Mouse (Mus musculus) midbrain, embryonic 12.5 days (tissue): ENCODE measurements at regions not wholly inside any gene's neighbourhood (a gene's known extent, or its start where the extent isn't known, plus 50 kb on each side); places are given as distances from the start of the nearest gene placed in this dataset.

Experiments used
- ATAC-seq: fragments of 200-750 bp; cut with Nextera tagmentation; 2 replicates; pipeline ENCODE4 v1.8.0; 2017; ENCODE audit warnings: low read depth, moderate TSS enrichment, moderate library complexity; ENCODE audit not compliant: low FRiP score
- H3K27ac ChIP-seq: fragments of 300-500 bp; sonication (generic); replicated peaks from 2 replicates; pipeline ENCODE4 v1.5.1; 2016; ENCODE audit warnings: mild to moderate bottlenecking
- H3K27me3 ChIP-seq: fragments of 300-500 bp; sonication (generic); 2 replicates; pipeline ENCODE4 v1.6.1; 2016; ENCODE audit warnings: mild to moderate bottlenecking
- H3K36me3 ChIP-seq: fragments of 300-500 bp; sonication (generic); 2 replicates; pipeline ENCODE4 v1.6.1; 2016
- H3K4me1 ChIP-seq: fragments of 300-500 bp; sonication (generic); 2 replicates; pipeline ENCODE4 v1.6.1; 2016
- H3K4me2 ChIP-seq: fragments of 300-500 bp; sonication (generic); replicated peaks from 2 replicates; pipeline ENCODE4 v1.6.1; 2016; ENCODE audit warnings: mild to moderate bottlenecking, moderate library complexity
- H3K4me3 ChIP-seq: fragments of 300-500 bp; sonication (generic); 2 replicates; pipeline ENCODE4 v1.5.1; 2016; ENCODE audit warnings: mild to moderate bottlenecking
- H3K9ac ChIP-seq: fragments of 300-500 bp; sonication (generic); replicated peaks from 2 replicates; pipeline ENCODE4 v1.6.1; 2016; ENCODE audit warnings: mild to moderate bottlenecking, moderate library complexity
- H3K9me3 ChIP-seq: fragments of 300-500 bp; sonication (generic); 2 replicates; pipeline ENCODE4 v1.6.1; 2016; ENCODE audit warnings: mild to moderate bottlenecking
- WGBS: fragments of 180-500 bp; shearing (Covaris S2); methylation state at CpG from one replicate; pipeline ENCODE4 v1.1.7; 2016; 5-methylcytosine and 5-hydroxymethylcytosine counted together

GRCm38 (mm10) chr9:14215961-14216360 lies 58.9 kb upstream of the Sesn3 start:
- no peak overlapping the region for H3K4me3 ChIP-seq

GRCm38 (mm10) chr9:14222936-14223335 lies 51.9 kb upstream of the Sesn3 start:
- H3K9me3 ChIP-seq: no peaks in the 10 kb centered on the region

More at GRCm38 (mm10) chr9:14215961-14216360, 58.9 kb upstream of the Sesn3 start:
- no peak for ATAC-seq
- Histone ChIP-seq H3K36me3 (no peaks in the 10 kb centered on the region), H3K27ac (no peak overlapping the region), H3K27me3 (no peaks in the 10 kb centered on the region), H3K4me1 (0 out of 2 replicates have a peak, but pooled peaks cover 2% of the 10 kb centered on the region), H3K4me2 (no peak overlapping the region), H3K9me3 (no peaks in the 10 kb centered on the region), H3K9ac (no peak overlapping the region)
- 64% methylated on average over 5 of the region's 5 CpGs for WGBS

More at GRCm38 (mm10) chr9:14222936-14223335, 51.9 kb upstream of the Sesn3 start:
- no peak for ATAC-seq
- Histone ChIP-seq H3K9ac (no peak overlapping the region), H3K4me2 (no peak overlapping the region), H3K27me3 (no peaks in the 10 kb centered on the region), H3K4me1 (no peaks in the 10 kb centered on the region), H3K36me3 (no peaks in the 10 kb centered on the region), H3K4me3 (no peak overlapping the region), H3K27ac (no peak overlapping the region)
- 82% methylated on average over 2 of the region's 2 CpGs for WGBS
